Mouse (Mus musculus) brain, embryonic 14.5 days (tissue): ENCODE data around the gene Zc3h4.

Source experiments
- CTCF ChIP-seq: fragments of 200-500 bp; IDR thresholded peaks from 2 replicates; pipeline ENCODE4 v1.5.1; 2012; ENCODE audit warnings: inconsistent platforms, mild to moderate bottlenecking, moderate library complexity, borderline replicate concordance; ENCODE audit not compliant: insufficient read depth, insufficient read length; ENCODE audit errors: extremely low read depth
- POLR2A ChIP-seq: fragments of 200-500 bp; IDR thresholded peaks from 2 replicates; pipeline ENCODE4 v1.6.1; 2012; ENCODE audit warnings: mild to moderate bottlenecking, inconsistent platforms, borderline replicate concordance; ENCODE audit not compliant: poor library complexity, insufficient read depth, insufficient read length, severe bottlenecking; ENCODE audit errors: extremely low read depth

DNA sequence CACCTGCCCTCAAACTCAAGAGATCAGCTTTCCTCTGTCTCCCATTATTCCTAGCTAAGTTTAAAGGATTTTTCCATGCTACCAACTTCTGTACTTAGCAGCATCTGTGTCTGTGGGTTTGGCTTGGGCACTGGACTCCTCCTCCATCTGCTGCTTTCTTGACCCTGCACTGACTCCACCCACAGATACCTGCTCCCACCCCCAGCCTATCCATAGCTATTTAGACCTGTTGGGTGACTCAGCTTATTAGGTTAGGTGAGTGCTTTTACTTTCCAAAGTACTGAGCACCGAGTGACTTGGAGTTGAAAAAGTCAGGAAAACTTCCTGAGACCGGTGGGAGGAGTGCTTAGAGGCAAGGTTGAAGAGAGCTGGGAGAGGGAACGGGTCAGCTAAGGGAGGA lies 14.7 kb downstream of the Zc3h4 start:
- TF ChIP-seq POLR2A (no peak), CTCF (no peak)
